Mouse (Mus musculus) hindbrain, embryonic 12.5 days (tissue): ENCODE measurements around the gene Il17ra. TPM values are rescaled to one million over a fixed set of nuclear protein-coding genes. Genes with fewer than 3 reads are reported as not detected.

Experiments
- ATAC-seq: fragments of 200-750 bp; cut with Nextera tagmentation; 2 replicates; pipeline ENCODE4 v1.8.0; 2017; ENCODE audit warnings: moderate TSS enrichment; ENCODE audit not compliant: low FRiP score
- H3K27ac ChIP-seq: fragments of 300-500 bp; sonication (generic); 2 replicates; pipeline ENCODE4 v1.5.1; 2016; ENCODE audit warnings: mild to moderate bottlenecking
- H3K27me3 ChIP-seq: fragments of 300-500 bp; sonication (generic); 2 replicates; pipeline ENCODE4 v1.6.1; 2016; ENCODE audit warnings: mild to moderate bottlenecking
- H3K36me3 ChIP-seq: fragments of 300-500 bp; sonication (generic); 2 replicates; pipeline ENCODE4 v1.6.1; 2016; ENCODE audit warnings: mild to moderate bottlenecking
- H3K4me1 ChIP-seq: fragments of 300-500 bp; sonication (generic); 2 replicates; pipeline ENCODE4 v1.6.1; 2016
- H3K4me2 ChIP-seq: fragments of 300-500 bp; sonication (generic); replicated peaks from 2 replicates; pipeline ENCODE4 v1.6.1; 2016; ENCODE audit warnings: mild to moderate bottlenecking
- H3K4me3 ChIP-seq: fragments of 300-500 bp; sonication (generic); 2 replicates; pipeline ENCODE4 v1.5.1; 2016; ENCODE audit warnings: mild to moderate bottlenecking
- H3K9ac ChIP-seq: fragments of 300-500 bp; sonication (generic); 2 replicates; pipeline ENCODE4 v1.6.1; 2016; ENCODE audit warnings: mild to moderate bottlenecking, moderate library complexity
- H3K9me3 ChIP-seq: fragments of 300-500 bp; sonication (generic); replicated peaks from 2 replicates; pipeline ENCODE4 v1.6.1; 2016; ENCODE audit warnings: mild to moderate bottlenecking
- WGBS: fragments of 180-500 bp; shearing (Covaris S2); methylation state at CpG from one replicate; pipeline ENCODE4 v1.1.7; 2016; 5-methylcytosine and 5-hydroxymethylcytosine counted together
- polyA plus RNA-seq: library from polyadenylated mRNA; unstranded; fragments of >200 nt; fragmentation: Nextera tagmentation; extraction: Ambion mirVana; gene quantifications from 2 replicates; pipeline ENCODE4 v1.2.1, GENCODE M21; 2016

Il17ra gene
- polyA plus RNA-seq, 1 experiment from 2014 or later: 12.3 TPM

DNA sequence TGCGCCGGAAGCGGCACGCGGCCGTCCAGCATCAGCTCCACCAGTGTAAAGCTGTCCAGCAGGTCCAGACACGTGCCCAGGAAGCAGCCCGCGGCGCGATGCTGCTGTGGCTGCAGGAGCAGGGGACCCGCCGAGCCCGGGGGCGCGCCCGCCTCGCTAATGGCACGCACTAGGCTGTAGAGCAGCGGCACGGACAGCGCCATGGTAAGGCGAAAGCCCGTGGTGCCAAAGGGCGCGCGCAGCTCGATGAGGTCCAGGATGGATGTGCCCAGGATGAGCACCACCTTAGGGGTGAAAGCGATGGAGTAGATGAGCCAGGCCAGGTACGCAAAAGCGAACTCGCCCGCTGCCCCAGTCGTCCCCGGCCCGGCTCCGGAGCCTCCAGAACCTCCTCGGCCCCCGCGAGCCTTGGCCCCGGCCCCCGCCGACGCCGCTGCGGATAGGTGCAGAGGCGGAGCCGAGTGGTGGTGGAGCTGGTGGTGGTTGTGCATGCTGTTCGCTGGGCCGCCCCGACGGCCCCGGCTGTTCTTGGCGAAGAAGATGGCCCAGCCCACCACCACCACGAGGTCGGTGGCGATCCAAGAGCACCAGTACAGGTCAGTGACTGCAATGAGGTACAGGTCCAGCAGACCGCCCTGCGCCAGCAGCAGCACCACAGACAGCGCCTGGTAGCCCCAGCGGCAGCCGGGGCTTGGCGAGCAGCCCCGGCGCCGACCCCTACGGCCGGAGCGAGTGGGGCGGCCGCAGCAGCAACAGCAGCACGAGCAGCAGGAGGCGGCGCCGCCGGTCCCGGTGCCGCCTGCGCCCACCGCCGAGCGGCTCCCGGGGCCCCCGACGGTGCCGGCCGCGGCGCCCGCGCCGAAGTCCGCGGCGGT lies 29.7 kb downstream of the Il17ra start:
- H3K4me2 ChIP-seq: peak overlapping the region; percentile 81
- peak overlapping the region; percentile 94 for H3K9ac ChIP-seq
- peaks cover 20% of the 10 kb centered on the region for H3K27me3 ChIP-seq
- under 1% methylated on average over 85 of the region's 95 CpGs for WGBS
- peak; percentile 39 for ATAC-seq
- H3K4me1 ChIP-seq: peaks cover 52% of the 10 kb centered on the region
- no peaks in the 10 kb centered on the region for H3K9me3 ChIP-seq
- peak overlapping the region; percentile 97 for H3K27ac ChIP-seq
- no peaks in the 10 kb centered on the region for H3K36me3 ChIP-seq
- peak overlapping the region; percentile 75 for H3K4me3 ChIP-seq

GRCm38 (mm10) chr6:120493374-120494181 lies 30.5 kb downstream of the Il17ra start, which contains the start of gene Tmem121b:
Tmem121b (minus strand) TSS chr6:120493807.
- peak within 1 kb of the TSS; percentile 97 for H3K27ac ChIP-seq
- H3K27me3 ChIP-seq: peaks cover 20% of the 10 kb centered on the region
- under 1% methylated on average over 54 of the region's 84 CpGs for WGBS
- no peaks in the 10 kb centered on the region for H3K9me3 ChIP-seq
- H3K36me3 ChIP-seq: no peaks in the 10 kb centered on the region
- H3K4me1 ChIP-seq: peaks cover 52% of the 10 kb centered on the region
- peak within 1 kb of the TSS; percentile 94 for H3K9ac ChIP-seq
- ATAC-seq: peak; percentile 85
- H3K4me3 ChIP-seq: peak within 1 kb of the TSS; percentile 75
- peak within 1 kb of the TSS; percentile 81 for H3K4me2 ChIP-seq

DNA sequence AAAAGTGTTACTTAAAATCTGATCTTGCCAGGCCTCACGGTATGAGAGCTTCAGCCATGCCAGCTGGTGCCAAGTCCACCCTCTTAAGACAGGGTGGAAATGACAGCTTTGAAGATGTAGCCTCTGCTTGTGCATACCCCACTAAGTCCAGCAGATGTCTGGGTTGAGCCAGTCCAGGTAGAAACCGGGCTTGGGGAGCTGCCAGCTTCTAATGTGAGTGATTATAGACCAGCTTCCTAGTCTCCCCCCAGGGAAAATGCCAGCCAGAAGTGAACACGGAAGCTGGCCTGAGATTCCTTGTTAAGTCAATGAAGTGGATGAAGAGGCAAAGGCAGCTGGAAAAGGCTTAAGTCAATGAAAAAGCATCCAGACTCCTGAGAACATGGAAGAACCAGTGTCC lies 33.5 kb downstream of the Il17ra start:
- ATAC-seq: no peak

GRCm38 (mm10) chr6:120504051-120504450 lies 41.0 kb downstream of the Il17ra start:
- WGBS: 66% methylated on average over 3 of the region's 3 CpGs

More for the DNA sequence above, 33.5 kb downstream of the Il17ra start:
- no peak overlapping the region for H3K27ac ChIP-seq
- no peak overlapping the region for H3K9ac ChIP-seq
- 66% methylated on average over 3 of the region's 3 CpGs for WGBS
- peaks cover 6% of the 10 kb centered on the region; the same call in 1 of the 2 replicates for H3K9me3 ChIP-seq
- peaks cover 18% of the 10 kb centered on the region for H3K27me3 ChIP-seq
- no peak overlapping the region for H3K4me2 ChIP-seq
- H3K4me1 ChIP-seq: peaks cover 29% of the 10 kb centered on the region
- no peak overlapping the region for H3K4me3 ChIP-seq
- no peaks in the 10 kb centered on the region for H3K36me3 ChIP-seq

GRCm38 (mm10) chr6:120505531-120505930 lies 42.5 kb downstream of the Il17ra start:
- H3K27me3 ChIP-seq: no peaks in the 10 kb centered on the region
- H3K4me3 ChIP-seq: no peak overlapping the region
- H3K27ac ChIP-seq: no peak overlapping the region
- peaks cover 3% of the 10 kb centered on the region; the same call in 1 of the 2 replicates for H3K9me3 ChIP-seq
- WGBS: 66% methylated on average over 4 of the region's 4 CpGs
- no peak overlapping the region for H3K4me2 ChIP-seq
- no peaks in the 10 kb centered on the region for H3K4me1 ChIP-seq
- ATAC-seq: no peak
- no peak overlapping the region for H3K9ac ChIP-seq
- H3K36me3 ChIP-seq: peaks cover 14% of the 10 kb centered on the region

More at GRCm38 (mm10) chr6:120504051-120504450, 41.0 kb downstream of the Il17ra start:
- peaks cover 6% of the 10 kb centered on the region; the same call in 1 of the 2 replicates for H3K9me3 ChIP-seq
- H3K9ac ChIP-seq: no peak overlapping the region
- H3K27ac ChIP-seq: no peak overlapping the region
- H3K4me2 ChIP-seq: no peak overlapping the region
- no peaks in the 10 kb centered on the region for H3K4me1 ChIP-seq
- no peak for ATAC-seq
- H3K27me3 ChIP-seq: no peaks in the 10 kb centered on the region
- H3K36me3 ChIP-seq: peaks cover 2% of the 10 kb centered on the region; the same call in 1 of the 2 replicates
- no peak overlapping the region for H3K4me3 ChIP-seq

- Histone ChIP-seq H3K9me3 (no peaks in the 10 kb centered on the region), H3K4me3 (no peak overlapping the region), H3K27me3 (no peaks in the 10 kb centered on the region), H3K4me1 (no peaks in the 10 kb centered on the region), H3K27ac (no peak overlapping the region), H3K9ac (no peak overlapping the region), H3K36me3 (peaks cover 39% of the 10 kb centered on the region), H3K4me2 (no peak overlapping the region)
- ATAC-seq: no peak
- WGBS: 92% methylated on average over 4 of the region's 4 CpGs
Observed at GRCm38 (mm10) chr6:120508645-120509044, 45.6 kb downstream of the Il17ra start.

GRCm38 (mm10) chr6:120509975-120510374 lies 46.9 kb downstream of the Il17ra start:
- no peaks in the 10 kb centered on the region for H3K27me3 ChIP-seq

GRCm38 (mm10) chr6:120510425-120510824 lies 47.4 kb downstream of the Il17ra start:
- H3K4me1 ChIP-seq: no peaks in the 10 kb centered on the region
- no peak overlapping the region for H3K27ac ChIP-seq
- H3K9me3 ChIP-seq: no peaks in the 10 kb centered on the region
- no peak for ATAC-seq
- WGBS: 90% methylated on average over 8 of the region's 8 CpGs
- H3K36me3 ChIP-seq: peaks cover 48% of the 10 kb centered on the region
- H3K4me2 ChIP-seq: no peak overlapping the region
- no peak overlapping the region for H3K9ac ChIP-seq
- no peak overlapping the region for H3K4me3 ChIP-seq
- H3K27me3 ChIP-seq: no peaks in the 10 kb centered on the region

More at GRCm38 (mm10) chr6:120509975-120510374, 46.9 kb downstream of the Il17ra start:
- Histone ChIP-seq H3K4me1 (no peaks in the 10 kb centered on the region), H3K4me2 (no peak overlapping the region), H3K4me3 (no peak overlapping the region), H3K9me3 (no peaks in the 10 kb centered on the region), H3K27ac (no peak overlapping the region), H3K9ac (no peak overlapping the region), H3K36me3 (peaks cover 46% of the 10 kb centered on the region)
- no peak for ATAC-seq
- WGBS: 89% methylated on average over 7 of the region's 7 CpGs

DNA sequence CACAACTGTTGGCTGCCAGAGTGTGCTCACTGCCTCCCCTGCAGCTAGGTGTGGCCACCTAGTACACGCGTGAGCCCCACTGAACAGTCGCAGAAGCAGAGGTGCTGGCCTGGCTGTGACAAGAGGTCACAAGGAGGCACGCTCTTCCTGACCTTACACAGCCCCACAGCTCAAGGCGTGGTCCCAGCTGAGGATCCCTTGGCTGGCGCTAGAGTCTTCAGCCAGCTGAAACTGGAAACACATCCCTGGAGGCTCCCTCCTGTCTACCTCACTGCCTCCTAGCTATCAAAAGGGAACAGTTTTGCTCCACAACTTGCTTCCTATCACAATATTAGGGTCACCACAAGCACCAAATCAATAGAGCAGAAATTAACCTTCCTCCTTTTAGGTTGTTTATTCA lies 48.2 kb downstream of the Il17ra start:
- WGBS: 88% methylated on average over 6 of the region's 6 CpGs
- H3K27ac ChIP-seq: no peak overlapping the region
- ATAC-seq: no peak
- no peaks in the 10 kb centered on the region for H3K9me3 ChIP-seq
- H3K36me3 ChIP-seq: peaks cover 52% of the 10 kb centered on the region
- no peaks in the 10 kb centered on the region for H3K27me3 ChIP-seq
- no peak overlapping the region for H3K4me2 ChIP-seq
- H3K4me1 ChIP-seq: no peaks in the 10 kb centered on the region
- H3K9ac ChIP-seq: no peak overlapping the region
- H3K4me3 ChIP-seq: no peak overlapping the region

DNA sequence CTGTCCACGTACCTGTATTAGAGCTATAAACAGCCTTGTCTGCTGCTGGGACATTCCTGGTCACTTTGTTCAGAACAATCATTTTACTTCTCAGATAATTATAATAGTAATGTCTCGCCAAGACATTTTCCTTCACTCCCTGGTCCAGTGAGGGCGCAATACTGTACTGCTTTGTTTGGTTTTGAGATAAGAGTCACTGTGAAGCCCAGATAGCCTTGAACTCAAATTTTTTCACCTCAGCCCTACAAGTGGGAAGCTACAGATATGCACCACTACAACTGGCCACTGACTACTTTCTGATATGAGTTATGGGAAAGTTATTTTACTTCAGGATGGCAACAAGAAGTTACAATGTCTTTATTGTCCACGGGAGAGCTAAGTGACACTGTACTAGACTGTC lies 53.4 kb downstream of the Il17ra start:
- peaks cover 71% of the 10 kb centered on the region for H3K36me3 ChIP-seq
- 91% methylated on average over 4 of the region's 4 CpGs for WGBS

GRCm38 (mm10) chr6:120516879-120517278 lies 53.8 kb downstream of the Il17ra start:
- WGBS: 93% methylated on average over 6 of the region's 6 CpGs
- Histone ChIP-seq H3K36me3 (peaks cover 71% of the 10 kb centered on the region), H3K4me1 (no peaks in the 10 kb centered on the region)

More for the DNA sequence above, 53.4 kb downstream of the Il17ra start:
- no peak for ATAC-seq
- no peak overlapping the region for H3K4me2 ChIP-seq
- no peaks in the 10 kb centered on the region for H3K4me1 ChIP-seq
- no peak overlapping the region for H3K27ac ChIP-seq
- H3K27me3 ChIP-seq: no peaks in the 10 kb centered on the region
- no peaks in the 10 kb centered on the region for H3K9me3 ChIP-seq
- H3K9ac ChIP-seq: no peak overlapping the region
- H3K4me3 ChIP-seq: no peak overlapping the region

GRCm38 (mm10) chr6:120517311-120517710 lies 54.3 kb downstream of the Il17ra start:
- H3K4me2 ChIP-seq: no peak overlapping the region
- no peak overlapping the region for H3K4me3 ChIP-seq
- H3K27me3 ChIP-seq: no peaks in the 10 kb centered on the region
- no peaks in the 10 kb centered on the region for H3K9me3 ChIP-seq
- H3K9ac ChIP-seq: no peak overlapping the region
- peaks cover 75% of the 10 kb centered on the region for H3K36me3 ChIP-seq
- no peaks in the 10 kb centered on the region for H3K4me1 ChIP-seq
- WGBS: 89% methylated on average over 5 of the region's 5 CpGs
- H3K27ac ChIP-seq: no peak overlapping the region
- no peak for ATAC-seq

More at GRCm38 (mm10) chr6:120516879-120517278, 53.8 kb downstream of the Il17ra start:
- Histone ChIP-seq H3K4me3 (no peak overlapping the region), H3K9me3 (no peaks in the 10 kb centered on the region), H3K9ac (no peak overlapping the region), H3K4me2 (no peak overlapping the region), H3K27ac (no peak overlapping the region), H3K27me3 (no peaks in the 10 kb centered on the region)
- no peak for ATAC-seq
